Mouse (Mus musculus) myocyte (in vitro differentiated cells): ENCODE measurements around the gene Mybbp1a. TPM values are rescaled to one million over a fixed set of nuclear protein-coding genes. Genes with fewer than 3 reads are reported as not detected.
"Not testable (repeated sequence)": the region's sequence is repeated elsewhere in the genome, so short reads cannot be mapped to it uniquely, and the experiment has no call there.

Experiments
- H3K27me3 ChIP-seq: one replicate; pipeline ENCODE4 v1.6.1; 2011; ENCODE audit not compliant: control insufficient read depth, insufficient read depth, insufficient read length
- H3K36me3 ChIP-seq: one replicate; pipeline ENCODE4 v1.6.1; 2011; ENCODE audit not compliant: control insufficient read depth, insufficient read depth
- H3K4me2 ChIP-seq: one replicate; pipeline ENCODE4 v1.6.1; 2011; ENCODE audit warnings: low read depth, control low read depth
- H3K4me3 ChIP-seq: one replicate; pipeline ENCODE4 v1.5.1; 2011; ENCODE audit warnings: mild to moderate bottlenecking, control low read depth, moderate library complexity
- H3K79me2 ChIP-seq: one replicate; pipeline ENCODE4 v1.6.1; 2011; ENCODE audit not compliant: control insufficient read depth, insufficient read depth
- H3ac ChIP-seq: one replicate; pipeline ENCODE4 v1.6.1; 2011; ENCODE audit not compliant: control insufficient read depth, insufficient read length
- CEBPB ChIP-seq: IDR thresholded peaks from 2 replicates; pipeline ENCODE4 v1.6.1; 2011; ENCODE audit warnings: mild to moderate bottlenecking, moderate library complexity; ENCODE audit not compliant: poor library complexity, insufficient read depth, severe bottlenecking
- E2F4 ChIP-seq: IDR thresholded peaks from one replicate; pipeline ENCODE4 v1.6.1; 2011; ENCODE audit warnings: mild to moderate bottlenecking, control low read depth, moderate library complexity; ENCODE audit not compliant: insufficient read depth
- MAX ChIP-seq: IDR thresholded peaks from one replicate; pipeline ENCODE4 v1.6.1; 2011; ENCODE audit warnings: low read depth, mild to moderate bottlenecking, control low read depth
- MYOD1 ChIP-seq, 3 experiments: IDR thresholded peaks; one replicate each; pipeline ENCODE4 v1.6.1; 2011; ENCODE audit warnings: control low read depth in 2 of 3, low read depth in 2 of 3, mild to moderate bottlenecking in 2 of 3, moderate library complexity in 1 of 3; ENCODE audit not compliant: insufficient read length in 2 of 3, control insufficient read depth in 1 of 3
- MYOG ChIP-seq, 3 experiments: IDR thresholded peaks; one replicate each; pipeline ENCODE4 v1.6.1; 2011; ENCODE audit warnings: control low read depth in 2 of 3, low read depth in 2 of 3, mild to moderate bottlenecking in 2 of 3; ENCODE audit not compliant: insufficient read length in 2 of 3, control insufficient read depth in 1 of 3, insufficient read depth in 1 of 3
- POLR2A ChIP-seq: IDR thresholded peaks from one replicate; pipeline ENCODE4 v1.6.1; 2011; ENCODE audit warnings: low read depth, mild to moderate bottlenecking, control low read depth, moderate library complexity; ENCODE audit not compliant: insufficient read length
- POLR2AphosphoS2 ChIP-seq: IDR thresholded peaks from one replicate; pipeline ENCODE4 v1.6.1; 2011; ENCODE audit warnings: low read depth, control low read depth; ENCODE audit not compliant: insufficient read length
- REST ChIP-seq: IDR thresholded peaks from one replicate; pipeline ENCODE4 v1.6.1; 2011; ENCODE audit warnings: mild to moderate bottlenecking, control low read depth, moderate library complexity; ENCODE audit not compliant: insufficient read depth, insufficient read length
- SRF ChIP-seq: IDR thresholded peaks from one replicate; pipeline ENCODE4 v1.6.1; 2011; ENCODE audit warnings: low read depth; ENCODE audit not compliant: control insufficient read depth, insufficient read length
- TCF12 ChIP-seq: IDR thresholded peaks from one replicate; pipeline ENCODE4 v1.6.1; 2011; ENCODE audit warnings: mild to moderate bottlenecking, control low read depth; ENCODE audit not compliant: poor library complexity, insufficient read depth, severe bottlenecking
- TCF3 ChIP-seq: IDR thresholded peaks from one replicate; pipeline ENCODE4 v1.6.1; 2011; ENCODE audit warnings: low read depth, control low read depth; ENCODE audit not compliant: insufficient read length
- USF1 ChIP-seq: IDR thresholded peaks from one replicate; pipeline ENCODE4 v1.6.1; 2011; ENCODE audit warnings: low read depth, mild to moderate bottlenecking, control low read depth, moderate library complexity
- polyA plus RNA-seq: library from polyadenylated mRNA; unstranded; fragments of >200 nt; fragmentation: generic; extraction: Trizol; gene quantifications from one replicate; pipeline ENCODE4 v1.2.1, GENCODE M21; 2012; ENCODE audit warnings: missing spikeins

The Mybbp1a gene
- polyA plus RNA-seq, 1 experiment = 138 TPM

DNA sequence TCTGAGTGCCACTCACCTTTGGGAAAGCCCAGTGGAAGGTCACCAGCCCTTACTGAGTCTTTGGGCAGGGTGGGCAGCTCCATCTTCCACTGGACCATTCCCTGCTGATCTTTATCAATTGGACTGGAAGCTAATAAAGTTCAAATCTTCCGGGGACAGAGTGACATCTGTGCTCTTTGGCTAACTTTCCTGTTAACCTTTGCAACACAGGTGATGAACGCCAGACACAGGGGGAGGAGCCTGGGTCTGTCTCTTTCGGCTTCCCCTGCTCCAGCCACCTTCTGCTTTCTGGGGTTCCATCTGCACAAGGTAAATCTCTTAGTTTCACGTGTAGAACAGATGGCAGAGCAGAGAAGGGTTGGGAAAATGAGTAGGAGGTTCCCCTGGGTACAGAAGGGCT, 2.7 kb upstream of the Mybbp1a start:
- TF ChIP-seq REST = no peak
- no peak for TF ChIP-seq MAX
- no peak for TF ChIP-seq SRF
- TF ChIP-seq POLR2AphosphoS2 = no peak
- TF ChIP-seq TCF12 = no peak
- TF ChIP-seq TCF3 = no peak
- no peak for TF ChIP-seq MYOD1 (IDR thresholded peaks at IDR 0.05; ENCODE audit: control insufficient read depth in 1 of 3, insufficient read length in 2 of 3, low read depth in 2 of 3)
- no peak for TF ChIP-seq POLR2A
- TF ChIP-seq MYOG (IDR thresholded peaks at IDR 0.05; ENCODE audit: control insufficient read depth in 1 of 3, insufficient read depth in 1 of 3, insufficient read length in 2 of 3, low read depth in 2 of 3) = no peak

DNA sequence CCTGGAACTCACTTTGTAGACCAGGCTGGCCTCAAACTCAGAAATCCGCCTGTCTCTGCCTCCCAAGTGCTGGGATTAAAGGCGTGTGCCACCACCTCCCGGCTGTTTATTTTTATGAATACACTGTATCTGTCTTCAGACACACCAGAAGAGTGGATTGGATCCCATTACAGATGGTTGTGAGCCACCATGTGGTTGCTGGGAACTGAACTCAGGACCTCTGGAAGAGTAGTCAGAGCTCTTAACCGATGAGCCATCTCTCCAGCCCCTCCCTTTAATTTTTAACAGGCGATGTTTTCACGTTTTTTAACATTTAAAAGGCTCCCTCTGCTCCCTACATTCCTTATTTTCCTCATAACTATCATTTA, 574 bp upstream of the Mybbp1a start:
- peaks cover 15% of the 10 kb centered on the region for H3K36me3 ChIP-seq
- peak overlapping the region; percentile 97 for H3K4me3 ChIP-seq
- not testable (repeated sequence) for H3ac ChIP-seq, H3K27me3 ChIP-seq
- H3K4me2 ChIP-seq = peak overlapping the region; percentile 89
- peaks cover 21% of the 10 kb centered on the region for H3K79me2 ChIP-seq

More for the DNA sequence above, 2.7 kb upstream of the Mybbp1a start:
- Histone ChIP-seq H3K79me2 (peaks cover 21% of the 10 kb centered on the region), H3K36me3 (peaks cover 11% of the 10 kb centered on the region), H3K4me3 (no peak overlapping the region), H3ac (no peak overlapping the region), H3K4me2 (no peak overlapping the region), H3K27me3 (peaks cover 8% of the 10 kb centered on the region)

DNA sequence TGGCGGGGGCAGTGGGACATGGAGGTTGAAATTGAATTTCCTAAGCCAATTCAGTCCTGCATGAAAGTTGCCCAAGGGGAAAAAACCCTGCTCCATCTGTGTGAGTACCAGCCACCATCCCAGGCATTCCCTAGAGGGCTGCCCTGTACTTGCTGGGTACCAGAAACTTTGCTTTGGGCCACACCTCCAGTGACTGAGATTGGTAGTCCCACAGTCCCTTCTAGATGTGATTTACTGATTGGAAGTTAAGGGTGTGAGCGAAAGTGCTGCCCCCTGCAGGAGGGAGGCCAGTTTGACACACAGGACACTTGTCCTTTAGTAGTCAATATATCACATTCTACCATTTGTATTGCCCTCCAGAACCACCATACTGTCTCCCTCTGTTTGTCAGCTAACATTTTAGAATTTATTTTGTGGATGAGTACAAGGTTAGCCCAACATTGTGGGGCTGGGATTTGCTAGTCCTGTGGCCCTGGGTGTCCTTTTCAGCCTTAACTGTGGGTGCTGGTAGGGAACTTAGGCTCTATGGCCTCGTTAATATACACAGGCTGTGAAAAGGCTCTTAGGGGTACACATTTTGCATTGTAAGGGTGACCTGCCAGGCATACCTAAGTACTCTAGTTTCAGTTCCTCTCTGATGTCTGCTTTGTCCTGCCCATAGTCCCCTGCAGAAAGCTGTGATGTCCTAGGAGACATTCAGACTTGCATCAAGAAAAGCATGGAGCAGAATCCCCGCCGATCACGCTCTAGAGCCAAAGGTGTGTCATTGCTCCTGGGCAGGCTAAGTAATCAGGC, 5.4 kb downstream of the Mybbp1a start:
- Histone ChIP-seq H3ac (no peak overlapping the region), H3K27me3 (no peaks in the 10 kb centered on the region), H3K79me2 (peaks cover 18% of the 10 kb centered on the region), H3K4me3 (no peak overlapping the region), H3K4me2 (no peak overlapping the region), H3K36me3 (peaks cover 59% of the 10 kb centered on the region)
- TF ChIP-seq POLR2A (no peak), E2F4 (no peak), USF1 (no peak), MAX (no peak), REST (no peak), CEBPB (no peak), POLR2AphosphoS2 (no peak), MYOD1 (IDR thresholded peaks at IDR 0.05; ENCODE audit: control insufficient read depth in 1 of 3, insufficient read length in 2 of 3, low read depth in 2 of 3) (no peak), TCF12 (no peak), MYOG (IDR thresholded peaks at IDR 0.05; ENCODE audit: control insufficient read depth in 1 of 3, insufficient read depth in 1 of 3, insufficient read length in 2 of 3, low read depth in 2 of 3) (no peak), TCF3 (no peak), SRF (no peak)

DNA sequence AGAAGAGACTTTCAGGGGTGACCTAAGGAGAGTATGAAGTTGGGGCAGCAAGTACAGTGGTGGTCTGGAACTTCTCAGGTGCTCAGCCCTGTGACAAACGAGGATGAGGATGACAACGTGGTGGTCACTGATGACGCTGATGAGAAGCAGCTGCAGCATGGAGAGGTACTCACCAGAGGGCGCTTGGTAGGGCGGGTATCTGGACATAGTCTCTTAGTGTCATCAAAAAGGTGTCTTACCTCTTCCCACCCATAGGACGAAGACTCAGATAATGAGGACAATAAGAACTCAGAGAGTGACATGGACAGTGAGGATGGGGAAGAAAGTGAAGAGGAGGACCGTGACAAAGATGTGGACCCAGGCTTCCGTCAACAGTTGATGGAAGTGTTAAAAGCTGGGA, 6.3 kb downstream of the Mybbp1a start:
- no peak overlapping the region for H3ac ChIP-seq
- H3K36me3 ChIP-seq = peaks cover 56% of the 10 kb centered on the region
- H3K79me2 ChIP-seq = peaks cover 8% of the 10 kb centered on the region

DNA sequence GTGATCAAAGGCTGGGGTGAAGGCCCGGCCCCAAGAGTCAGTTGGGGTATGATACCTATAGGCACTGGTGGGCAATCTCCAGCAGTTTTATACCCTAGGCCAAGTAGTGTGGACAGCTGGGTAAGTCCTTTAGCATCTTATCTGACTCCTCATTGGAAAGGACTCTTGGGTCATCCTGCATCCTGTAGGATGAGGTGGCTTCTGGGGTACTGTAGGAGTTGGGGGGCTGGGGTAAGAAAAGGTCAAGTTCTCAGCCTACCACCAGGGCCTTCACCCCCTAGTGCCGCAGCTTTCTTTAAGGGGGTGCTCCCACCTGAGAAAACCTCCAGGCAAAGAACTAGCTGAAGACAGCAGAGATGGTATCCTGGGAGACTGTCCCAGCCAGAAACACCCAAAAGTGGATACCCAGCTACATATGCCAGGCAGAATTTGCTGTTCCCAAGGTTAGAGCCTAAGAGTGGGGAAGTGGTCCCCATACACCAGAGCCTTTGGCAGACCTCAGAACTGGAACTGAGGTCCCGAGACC, 11.0 kb downstream of the Mybbp1a start:
- no peak overlapping the region for H3ac ChIP-seq
- no peaks in the 10 kb centered on the region for H3K79me2 ChIP-seq
- H3K36me3 ChIP-seq = peaks cover 32% of the 10 kb centered on the region
- no peak overlapping the region for H3K4me3 ChIP-seq
- no peaks in the 10 kb centered on the region for H3K27me3 ChIP-seq
- H3K4me2 ChIP-seq = no peak overlapping the region
- TF ChIP-seq MAX (no peak), TCF12 (no peak), POLR2A (no peak)

More for the DNA sequence above, 6.3 kb downstream of the Mybbp1a start:
- no peaks in the 10 kb centered on the region for H3K27me3 ChIP-seq
- H3K4me3 ChIP-seq = no peak overlapping the region
- TF ChIP-seq POLR2A (no peak), CEBPB (no peak), USF1 (no peak), TCF3 (no peak), MYOG (IDR thresholded peaks at IDR 0.05; ENCODE audit: control insufficient read depth in 1 of 3, insufficient read depth in 1 of 3, insufficient read length in 2 of 3, low read depth in 2 of 3) (no peak), MAX (no peak), MYOD1 (IDR thresholded peaks at IDR 0.05; ENCODE audit: control insufficient read depth in 1 of 3, insufficient read length in 2 of 3, low read depth in 2 of 3) (no peak), E2F4 (no peak), TCF12 (no peak), SRF (no peak), REST (no peak), POLR2AphosphoS2 (no peak)
- no peak overlapping the region for H3K4me2 ChIP-seq
